ENCODE assay signal across 19 mouse cellular contexts in genomic region chr11:120962909-120963308, GRCm38 (mm10).
"Had no signal": no experiment of that assay in that cellular context is flagged by ENCODE, and none has a peak within 500 bp of the region (broad histone marks: within the 10 kb centered on the region; RNA-seq: fewer than 3 reads in every experiment).

No protein-coding gene starts in this region.

- H3K27me3 ChIP-seq: limb, embryonic 13.5 days; midbrain, embryonic 12.5 days; midbrain, embryonic 15.5 days; neural tube, embryonic 13.5 days had no signal

- H3K9ac ChIP-seq: limb, embryonic 13.5 days; liver, embryonic 14.5 days; liver, postnatal 0 days; lung, embryonic 14.5 days; midbrain, embryonic 12.5 days; midbrain, embryonic 15.5 days; neural tube, embryonic 13.5 days had no signal

- H3K27ac ChIP-seq: limb, embryonic 10.5 days; limb, embryonic 13.5 days; liver, embryonic 14.5 days; macrophage; midbrain, embryonic 12.5 days; midbrain, embryonic 15.5 days; neural tube, embryonic 13.5 days; stomach, postnatal 0 days had no signal

- H3K4me3 ChIP-seq: limb, embryonic 10.5 days; limb, embryonic 13.5 days; midbrain, embryonic 12.5 days; midbrain, embryonic 15.5 days; neural tube, embryonic 13.5 days had no signal

- DNase-seq: kidney, adult 9 months; kidney, postnatal 14 days; kidney, postnatal 4 days; liver; liver, postnatal 0 days; lung, embryonic 14.5 days; retina, postnatal 1 day; right cerebral cortex, postnatal 25 days; thymus, adult 2 months; thymus, postnatal 14 days; thymus, postnatal 4 days had no signal

- H3K4me1 ChIP-seq: midbrain, embryonic 12.5 days; midbrain, embryonic 15.5 days had no signal

- H3K9me3 ChIP-seq: limb, embryonic 10.5 days; limb, embryonic 13.5 days; midbrain, embryonic 12.5 days; midbrain, embryonic 15.5 days; neural tube, embryonic 13.5 days had no signal

- H3K4me2 ChIP-seq: limb, embryonic 13.5 days; lung, embryonic 14.5 days; midbrain, embryonic 12.5 days; midbrain, embryonic 15.5 days; neural tube, embryonic 13.5 days had no signal
